Mouse (Mus musculus) B cell, adult 2 months (primary cell): ENCODE data around the gene Msl1.

ENCODE experiments used
- DNase-seq, 2 experiments: peaks; one replicate each; pipeline ENCODE4 v3.0.0; 2022

Msl1 gene

GRCm38 (mm10) chr11:98777888-98778287, 17.4 kb upstream of the Msl1 start:
- no peak for DNase-seq

GRCm38 (mm10) chr11:98781851-98782512, 13.3 kb upstream of the Msl1 start:
- DNase-seq: no peak

DNA sequence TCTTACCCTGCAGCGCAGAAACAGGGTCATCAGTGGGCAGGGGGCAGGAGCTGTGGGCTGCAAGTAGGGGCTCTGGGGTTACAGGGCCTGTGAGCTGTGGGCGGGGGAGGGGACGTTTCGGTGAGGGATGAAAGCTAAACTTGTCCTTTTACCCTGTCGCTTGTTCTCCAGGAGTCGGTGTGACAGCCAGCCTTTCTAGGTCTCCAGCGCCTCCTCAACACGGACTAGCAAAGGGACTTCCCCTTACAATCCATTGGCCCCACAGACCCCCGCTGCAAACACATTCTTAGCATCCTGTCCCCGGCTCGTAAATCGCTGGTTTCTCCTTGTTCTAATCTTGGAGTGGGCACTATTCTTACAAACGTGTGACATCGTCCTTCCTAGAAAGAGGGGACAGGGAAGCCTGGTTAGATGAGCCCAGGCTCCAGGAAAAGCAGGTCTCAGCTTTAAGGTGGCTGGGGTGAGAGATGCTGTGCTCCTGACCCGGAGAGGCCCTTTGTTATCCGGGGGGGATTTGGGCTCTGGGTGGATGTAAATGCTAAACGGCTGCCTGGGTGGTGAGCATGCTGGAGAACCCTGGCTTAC, 12.6 kb upstream of the Msl1 start:
- DNase-seq: no peak

DNA sequence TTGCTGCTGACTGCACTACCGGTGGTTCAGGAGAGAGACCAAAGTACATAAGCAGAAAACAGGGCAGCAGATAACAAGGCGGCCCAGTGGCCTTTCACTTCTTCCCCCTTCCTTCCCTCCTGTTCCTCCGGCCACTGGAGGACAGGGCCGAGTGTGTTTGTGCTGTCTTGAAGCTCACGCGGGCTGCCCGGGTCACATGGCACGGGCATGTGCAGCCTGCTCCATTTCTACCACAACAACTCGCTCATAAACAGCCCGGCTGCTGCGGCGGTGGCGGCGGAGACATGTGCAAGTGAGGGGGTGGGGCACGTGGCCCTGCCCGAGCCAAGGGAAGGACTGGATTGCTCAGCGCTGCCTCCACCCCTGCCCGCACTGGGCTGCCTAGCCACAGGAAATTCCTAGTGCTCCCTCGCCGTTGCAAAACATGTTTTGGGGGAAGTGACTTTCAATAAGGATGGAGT, 12.1 kb upstream of the Msl1 start:
- DNase-seq: peak; percentile 75 to 76

GRCm38 (mm10) chr11:98784139-98784538, 11.2 kb upstream of the Msl1 start:
- no peak for DNase-seq

GRCm38 (mm10) chr11:98785214-98785613, 10.1 kb upstream of the Msl1 start:
- DNase-seq: no peak

GRCm38 (mm10) chr11:98785772-98786281, 9.5 kb upstream of the Msl1 start:
- peak; percentile 67 to 73 for DNase-seq

- peak; percentile 93 to 95 for DNase-seq
These were observed 8.7 kb upstream of the Msl1 start for GRCm38 (mm10) chr11:98786359-98787214.

DNA sequence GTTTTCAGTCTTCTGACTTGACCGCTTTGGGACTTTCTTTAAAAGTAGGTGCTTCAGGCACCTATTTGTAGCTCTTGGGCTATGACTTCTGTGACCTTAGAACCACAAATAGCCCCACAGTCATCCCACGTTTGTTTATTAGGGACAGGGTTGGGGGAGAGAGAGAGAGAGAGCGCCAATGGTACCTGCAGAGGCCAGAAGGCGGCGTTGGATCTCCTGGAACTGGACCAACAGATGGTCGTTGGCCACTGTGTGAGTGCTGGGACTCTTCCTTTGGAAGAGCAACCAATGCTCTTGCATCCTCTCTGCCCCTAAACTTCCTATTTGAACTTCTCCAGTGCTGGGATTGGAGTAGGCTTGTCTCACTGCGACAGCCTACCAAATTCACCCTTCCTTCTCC, 8.1 kb upstream of the Msl1 start:
- DNase-seq: no peak

GRCm38 (mm10) chr11:98787691-98788090, 7.6 kb upstream of the Msl1 start:
- DNase-seq: peak in 1 of 2 experiments; percentile 37

GRCm38 (mm10) chr11:98788139-98788538, 7.2 kb upstream of the Msl1 start:
- DNase-seq: no peak

DNA sequence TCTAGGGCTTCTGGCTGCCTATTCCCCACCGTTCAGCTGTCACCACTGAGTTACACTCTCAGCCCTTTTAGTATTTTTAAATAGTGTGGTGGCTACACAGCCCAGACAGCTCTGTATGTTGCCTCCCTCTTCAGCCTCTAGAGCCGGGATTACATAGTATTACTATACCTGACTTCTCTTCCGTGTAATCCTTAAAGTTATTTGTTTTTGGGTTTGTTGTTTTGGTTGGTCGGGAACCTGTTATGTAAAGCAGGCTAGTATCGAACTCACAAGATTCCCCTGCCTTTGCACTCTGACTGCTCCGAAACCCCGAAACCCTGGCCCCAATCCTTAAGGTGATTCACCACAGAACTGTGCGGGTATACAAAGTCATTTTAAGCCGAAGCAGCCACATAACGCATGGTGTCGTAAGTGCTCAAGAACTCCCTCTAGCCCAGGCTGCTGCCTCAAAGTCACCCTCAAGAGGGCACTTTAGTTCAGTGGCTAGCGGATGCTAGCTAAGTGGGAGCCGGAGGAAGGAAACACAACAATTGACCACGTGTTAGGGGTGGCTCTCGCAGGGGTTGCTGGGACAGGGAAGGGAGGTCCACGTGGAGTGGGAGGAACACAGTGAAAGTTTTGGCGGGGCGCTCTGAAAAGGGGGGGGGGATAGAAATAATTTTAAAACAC, 6.6 kb upstream of the Msl1 start:
- DNase-seq: peak; percentile 83 to 87

- no peak for DNase-seq
These were observed 6.0 kb upstream of the Msl1 start for GRCm38 (mm10) chr11:98789219-98789807.

DNA sequence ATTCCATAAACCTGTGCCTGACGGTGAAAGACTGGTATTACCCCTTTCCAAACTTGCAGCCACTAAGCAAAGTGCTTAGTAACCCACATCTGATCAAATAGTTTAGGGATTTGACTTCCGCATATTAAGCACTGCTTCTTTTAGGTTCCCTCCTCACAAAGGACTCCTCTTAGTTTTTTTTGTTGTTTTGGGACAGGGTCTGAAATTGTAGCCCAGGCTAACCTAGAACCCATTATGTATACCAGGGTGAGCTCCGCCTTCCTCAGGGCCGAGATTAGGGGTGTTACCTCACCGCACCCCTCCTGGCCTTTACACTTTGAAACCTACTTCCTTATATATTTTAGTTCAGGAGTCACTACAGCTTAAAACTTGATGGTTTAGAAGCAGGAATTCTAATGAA, 5.5 kb upstream of the Msl1 start:
- no peak for DNase-seq

DNA sequence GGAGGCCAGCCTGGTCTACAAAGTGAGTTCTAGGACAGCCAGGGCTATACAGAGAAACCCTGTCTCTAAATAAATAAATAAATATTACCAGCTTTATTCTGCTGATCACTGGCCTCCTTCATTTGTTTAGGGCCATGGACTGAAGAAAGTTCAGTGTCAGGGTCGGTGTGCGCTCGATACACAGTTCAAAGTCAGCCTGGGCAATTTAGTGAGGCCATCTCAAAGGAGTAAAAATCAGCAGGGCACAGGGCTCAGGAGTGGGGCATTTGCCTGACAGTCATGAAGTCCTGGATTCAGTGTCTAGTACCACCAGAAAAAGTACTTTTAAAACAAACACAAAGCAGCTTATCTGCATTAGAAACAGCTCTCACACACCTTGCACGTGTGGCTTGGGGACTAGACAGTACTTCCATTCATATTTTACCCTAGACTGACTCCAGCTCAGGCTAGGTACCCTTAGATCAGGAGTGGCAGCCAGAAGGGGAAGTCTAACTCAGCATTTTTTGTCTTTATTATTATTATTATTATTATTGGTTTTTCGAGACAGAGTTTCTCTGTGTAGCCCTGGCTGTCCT, 4.6 kb upstream of the Msl1 start:
- no peak for DNase-seq

- no peak for DNase-seq
These were observed 3.9 kb upstream of the Msl1 start for GRCm38 (mm10) chr11:98791448-98791847.

DNA sequence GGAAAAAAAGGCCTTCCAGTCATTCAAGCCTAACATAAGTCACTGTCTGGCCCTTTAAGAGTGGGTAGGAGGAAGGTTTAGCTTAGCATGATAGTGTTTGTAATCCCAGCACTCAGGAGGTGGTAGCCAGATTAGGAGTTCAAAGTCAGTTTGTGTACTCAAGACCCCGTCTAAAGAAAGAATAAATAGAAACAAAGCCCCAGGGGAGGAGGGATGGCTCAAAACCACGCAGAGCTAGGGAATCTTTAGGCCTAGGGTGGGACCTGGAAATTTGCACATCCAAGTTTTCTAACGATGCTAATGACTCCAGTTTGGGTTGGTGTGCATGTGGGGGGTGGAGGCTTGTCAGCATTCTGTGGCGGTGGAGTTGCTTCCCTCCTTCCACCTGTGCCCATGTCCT, 3.2 kb upstream of the Msl1 start:
- no peak for DNase-seq

GRCm38 (mm10) chr11:98794469-98795014, 774 bp upstream of the Msl1 start:
- peak; percentile 54 to 60 for DNase-seq

DNA sequence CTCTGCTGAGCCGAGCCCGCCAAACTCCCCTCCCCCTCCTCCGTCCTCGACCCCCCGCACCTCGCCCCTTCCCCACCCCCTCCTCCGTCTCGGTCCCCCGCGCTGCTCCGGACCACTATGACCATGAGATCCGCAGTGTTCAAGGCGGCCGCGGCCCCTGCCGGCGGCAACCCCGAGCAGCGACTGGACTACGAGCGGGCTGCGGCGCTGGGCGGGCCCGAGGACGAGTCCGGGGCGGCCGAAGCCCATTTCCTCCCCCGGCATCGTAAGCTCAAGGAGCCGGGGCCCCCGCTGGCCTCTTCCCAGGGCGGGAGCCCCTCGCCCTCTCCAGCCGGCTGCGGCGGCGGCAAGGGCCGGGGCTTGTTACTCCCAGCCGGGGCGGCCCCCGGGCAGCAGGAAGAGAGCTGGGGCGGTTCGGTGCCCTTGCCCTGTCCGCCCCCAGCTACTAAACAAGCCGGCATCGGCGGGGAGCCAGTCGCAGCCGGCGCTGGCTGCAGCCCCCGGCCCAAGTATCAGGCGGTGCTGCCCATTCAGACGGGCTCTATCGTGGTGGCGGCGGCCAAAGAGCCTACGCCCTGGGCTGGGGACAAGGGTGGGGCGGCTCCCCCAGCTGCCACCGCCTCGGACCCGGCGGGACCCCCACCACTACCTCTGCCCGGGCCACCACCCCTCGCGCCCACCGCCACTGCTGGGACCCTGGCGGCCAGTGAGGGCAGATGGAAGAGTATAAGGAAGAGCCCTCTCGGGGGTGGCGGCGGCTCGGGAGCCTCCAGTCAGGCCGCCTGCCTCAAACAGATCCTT, 598 bp downstream of the Msl1 start:
- DNase-seq: peak; percentile 49 to 60

- peak; percentile 67 to 72 for DNase-seq
These were observed 1.4 kb downstream of the Msl1 start for GRCm38 (mm10) chr11:98796515-98797216.
